Mouse (Mus musculus) G1E (cell line): ENCODE measurements at regions not wholly inside any gene's neighbourhood (a gene's known extent, or its start where the extent isn't known, plus 50 kb on each side); places are given as distances from the start of the nearest gene placed in this dataset.

Source experiments
- ATAC-seq: 2 replicates; pipeline ENCODE4 v1.8.0; 2016; ENCODE audit warnings: mild to moderate bottlenecking; ENCODE audit not compliant: insufficient number of reproducible peaks, poor library complexity, low FRiP score, severe bottlenecking; ENCODE audit errors: extremely low read depth
- DNase-seq: peaks from one replicate; pipeline ENCODE4 v3.0.0; 2012; ENCODE audit warnings: low spot score
- H3K27me3 ChIP-seq: 2 replicates; pipeline ENCODE4 v1.6.1; 2012; ENCODE audit warnings: mild to moderate bottlenecking, low read length, inconsistent platforms; ENCODE audit not compliant: insufficient read depth
- H3K36me3 ChIP-seq: replicated peaks from 2 replicates; pipeline ENCODE3; 2012; ENCODE audit warnings: mild to moderate bottlenecking, inconsistent platforms
- H3K4me1 ChIP-seq: 2 replicates; pipeline ENCODE4 v1.6.1; 2012; ENCODE audit warnings: low read depth, low read length, inconsistent platforms, mixed read lengths; ENCODE audit not compliant: insufficient read depth
- H3K4me3 ChIP-seq: 2 replicates; pipeline ENCODE4 v1.5.1; 2012; ENCODE audit warnings: low read depth, mild to moderate bottlenecking, inconsistent platforms, low read length, moderate library complexity, mixed read lengths
- H3K9me3 ChIP-seq: replicated peaks from 2 replicates; pipeline ENCODE4 v1.6.1; 2012; ENCODE audit warnings: inconsistent platforms
- CTCF ChIP-seq: IDR thresholded peaks from 2 replicates; pipeline ENCODE4 v1.5.1; 2012; ENCODE audit warnings: low read depth, low read length, inconsistent platforms, mixed read lengths
- GATA1 ChIP-seq: IDR thresholded peaks from 2 replicates; pipeline ENCODE4 v1.6.1; 2012; ENCODE audit warnings: borderline replicate concordance, low read length, inconsistent platforms, mixed read lengths
- GATA2 ChIP-seq: IDR thresholded peaks from 2 replicates; pipeline ENCODE4 v1.6.1; 2012; ENCODE audit warnings: low read depth, low read length, inconsistent platforms, borderline replicate concordance
- POLR2AphosphoS5 ChIP-seq: IDR thresholded peaks from 2 replicates; pipeline ENCODE4 v1.6.1; 2012; ENCODE audit warnings: low read depth, low read length, inconsistent platforms; ENCODE audit not compliant: insufficient replicate concordance
- TAL1 ChIP-seq: conservative IDR thresholded peaks from 2 replicates; pipeline ENCODE4 v1.6.1; 2012; ENCODE audit warnings: low read depth, low read length, inconsistent platforms, mixed read lengths

- Histone ChIP-seq H3K4me3 (no peak overlapping the region), H3K36me3 (no peaks in the 10 kb centered on the region), H3K4me1 (no peaks in the 10 kb centered on the region), H3K27me3 (no peaks in the 10 kb centered on the region), H3K9me3 (no peaks in the 10 kb centered on the region)
- DNase-seq (no peak), ATAC-seq (no peak)
- TF ChIP-seq POLR2AphosphoS5 (no peak), TAL1 (no peak), GATA1 (no peak), GATA2 (no peak), CTCF (no peak)
Measured at GRCm38 (mm10) chr5:84690334-84691258, 273.4 kb upstream of the Epha5 start.

GRCm38 (mm10) chr5:84687534-84687933 is 270.4 kb upstream of the Epha5 start:
- TF ChIP-seq CTCF (no peak), GATA2 (no peak), TAL1 (no peak), POLR2AphosphoS5 (no peak), GATA1 (no peak)
- Histone ChIP-seq H3K4me1 (no peaks in the 10 kb centered on the region), H3K4me3 (no peak overlapping the region), H3K9me3 (no peaks in the 10 kb centered on the region), H3K36me3 (no peaks in the 10 kb centered on the region), H3K27me3 (no peaks in the 10 kb centered on the region)
- DNase-seq (no peak), ATAC-seq (no peak)

GRCm38 (mm10) chr5:84655171-84655570 is 238.0 kb upstream of the Epha5 start:
- Histone ChIP-seq H3K36me3 (no peaks in the 10 kb centered on the region), H3K4me1 (no peaks in the 10 kb centered on the region), H3K9me3 (no peaks in the 10 kb centered on the region), H3K4me3 (no peak overlapping the region), H3K27me3 (no peaks in the 10 kb centered on the region)
- no peak for ATAC-seq
- DNase-seq: no peak
- TF ChIP-seq CTCF (no peak), TAL1 (no peak), GATA2 (no peak), POLR2AphosphoS5 (no peak), GATA1 (no peak)

GRCm38 (mm10) chr5:84635502-84635901 is 218.3 kb upstream of the Epha5 start:
- Histone ChIP-seq H3K4me3 (no peak overlapping the region), H3K9me3 (no peaks in the 10 kb centered on the region), H3K4me1 (no peaks in the 10 kb centered on the region), H3K27me3 (no peaks in the 10 kb centered on the region), H3K36me3 (no peaks in the 10 kb centered on the region)
- TF ChIP-seq POLR2AphosphoS5 (no peak), GATA1 (no peak), GATA2 (no peak), CTCF (no peak), TAL1 (no peak)
- ATAC-seq: no peak
- DNase-seq: no peak

- TF ChIP-seq POLR2AphosphoS5: no peak
- no peak for TF ChIP-seq CTCF
- TF ChIP-seq TAL1: no peak
- TF ChIP-seq GATA1: no peak
- TF ChIP-seq GATA2: no peak
- no peak for ATAC-seq
- H3K27me3 ChIP-seq: no peaks in the 10 kb centered on the region
Measured at GRCm38 (mm10) chr5:84632851-84633250, 215.7 kb upstream of the Epha5 start.

GRCm38 (mm10) chr5:84618194-84618593 is 201.0 kb upstream of the Epha5 start:
- no peaks in the 10 kb centered on the region for H3K4me1 ChIP-seq
- no peaks in the 10 kb centered on the region for H3K36me3 ChIP-seq
- TF ChIP-seq TAL1 (no peak), POLR2AphosphoS5 (no peak), GATA1 (no peak), CTCF (no peak), GATA2 (no peak)
- DNase-seq: no peak
- peak; percentile 74 for ATAC-seq
- no peaks in the 10 kb centered on the region for H3K27me3 ChIP-seq
- H3K4me3 ChIP-seq: no peak overlapping the region
- H3K9me3 ChIP-seq: no peaks in the 10 kb centered on the region

More at GRCm38 (mm10) chr5:84632851-84633250, 215.7 kb upstream of the Epha5 start:
- no peak for DNase-seq
- H3K4me1 ChIP-seq: no peaks in the 10 kb centered on the region
- H3K36me3 ChIP-seq: no peaks in the 10 kb centered on the region
- no peak overlapping the region for H3K4me3 ChIP-seq
- no peaks in the 10 kb centered on the region for H3K9me3 ChIP-seq
